Mouse (Mus musculus) C2C12 (cell line): ENCODE data around the gene Adora2a. TPM values are rescaled to one million over a fixed set of nuclear protein-coding genes. Genes with fewer than 3 reads are reported as not detected.

Source experiments
- H3K27me3 ChIP-seq: one replicate; pipeline ENCODE4 v1.6.1; 2011; ENCODE audit not compliant: control insufficient read depth, insufficient read depth, insufficient read length
- H3K36me3 ChIP-seq: one replicate; pipeline ENCODE4 v1.6.1; 2011; ENCODE audit not compliant: control insufficient read depth, insufficient read depth
- H3K4me3 ChIP-seq: one replicate; pipeline ENCODE4 v1.5.1; 2011; ENCODE audit warnings: mild to moderate bottlenecking, control low read depth; ENCODE audit not compliant: poor library complexity, insufficient read depth, severe bottlenecking
- H3K79me2 ChIP-seq: one replicate; pipeline ENCODE4 v1.6.1; 2011; ENCODE audit not compliant: control insufficient read depth, insufficient read depth
- H3K79me3 ChIP-seq: one replicate; pipeline ENCODE4 v1.6.1; 2011; ENCODE audit warnings: low read depth, control low read depth
- H3ac ChIP-seq: one replicate; pipeline ENCODE3; 2011; ENCODE audit warnings: low read depth; ENCODE audit not compliant: control insufficient read depth, insufficient read length
- CEBPB ChIP-seq: IDR thresholded peaks from one replicate; pipeline ENCODE4 v1.6.1; 2011; ENCODE audit warnings: low read depth, mild to moderate bottlenecking, control low read depth, moderate library complexity
- CTCF ChIP-seq: IDR thresholded peaks from one replicate; pipeline ENCODE4 v1.5.1; 2011; ENCODE audit not compliant: control insufficient read depth, insufficient read depth, insufficient read length
- FOSL1 ChIP-seq: IDR thresholded peaks from one replicate; pipeline ENCODE4 v1.8.0; 2011; ENCODE audit warnings: mild to moderate bottlenecking, low read length; ENCODE audit not compliant: poor library complexity, insufficient read depth, severe bottlenecking
- MAX ChIP-seq: IDR thresholded peaks from one replicate; pipeline ENCODE4 v1.6.1; 2011; ENCODE audit warnings: mild to moderate bottlenecking, control low read depth
- MYOD1 ChIP-seq: IDR thresholded peaks from one replicate; pipeline ENCODE4 v1.6.1; 2011; ENCODE audit warnings: low read depth; ENCODE audit not compliant: control insufficient read depth, insufficient read length
- MYOG ChIP-seq: IDR thresholded peaks from one replicate; pipeline ENCODE4 v1.6.1; 2011; ENCODE audit not compliant: control insufficient read depth, insufficient read length; ENCODE audit errors: extremely low read depth
- USF1 ChIP-seq: IDR thresholded peaks from one replicate; pipeline ENCODE4 v1.6.1; 2011; ENCODE audit warnings: low read depth, mild to moderate bottlenecking, control low read depth, moderate library complexity
- polyA plus RNA-seq: library from polyadenylated mRNA; unstranded; fragments of >200 nt; fragmentation: generic; extraction: Trizol; gene quantifications from one replicate; pipeline ENCODE4 v1.2.1, GENCODE M21; 2012; ENCODE audit warnings: missing spikeins

The Adora2a gene
- polyA plus RNA-seq, 1 experiment: 0.66 TPM

DNA sequence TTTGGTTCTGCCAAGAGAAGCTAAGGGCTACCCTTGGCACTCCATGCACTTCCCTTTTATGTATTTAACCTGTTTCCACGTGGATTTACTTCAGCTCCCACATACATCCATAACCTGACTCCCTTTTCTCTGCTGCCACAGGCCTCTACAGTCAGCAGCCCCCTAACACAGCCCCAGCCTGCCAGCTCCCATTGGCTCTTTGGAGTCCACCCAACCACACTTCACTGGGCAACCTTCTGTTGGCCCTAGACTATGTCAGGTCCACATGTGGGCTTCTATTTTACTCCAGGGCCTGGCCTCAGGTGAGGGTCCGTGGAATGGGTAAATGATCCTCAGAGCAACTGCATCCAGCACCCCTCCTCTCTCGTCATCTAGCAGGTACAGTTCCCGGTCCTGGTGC lies 14.1 kb upstream of the Adora2a start:
- H3ac ChIP-seq: no peak overlapping the region
- H3K27me3 ChIP-seq: no peaks in the 10 kb centered on the region
- H3K36me3 ChIP-seq: peaks cover 54% of the 10 kb centered on the region
- TF ChIP-seq MYOD1: no peak
- TF ChIP-seq USF1: no peak
- TF ChIP-seq MYOG: no peak
- TF ChIP-seq MAX: no peak
- no peak for TF ChIP-seq CTCF
- TF ChIP-seq FOSL1: no peak
- TF ChIP-seq CEBPB: no peak
- no peaks in the 10 kb centered on the region for H3K79me3 ChIP-seq
- H3K4me3 ChIP-seq: no peak overlapping the region
- H3K79me2 ChIP-seq: peaks cover 26% of the 10 kb centered on the region

DNA sequence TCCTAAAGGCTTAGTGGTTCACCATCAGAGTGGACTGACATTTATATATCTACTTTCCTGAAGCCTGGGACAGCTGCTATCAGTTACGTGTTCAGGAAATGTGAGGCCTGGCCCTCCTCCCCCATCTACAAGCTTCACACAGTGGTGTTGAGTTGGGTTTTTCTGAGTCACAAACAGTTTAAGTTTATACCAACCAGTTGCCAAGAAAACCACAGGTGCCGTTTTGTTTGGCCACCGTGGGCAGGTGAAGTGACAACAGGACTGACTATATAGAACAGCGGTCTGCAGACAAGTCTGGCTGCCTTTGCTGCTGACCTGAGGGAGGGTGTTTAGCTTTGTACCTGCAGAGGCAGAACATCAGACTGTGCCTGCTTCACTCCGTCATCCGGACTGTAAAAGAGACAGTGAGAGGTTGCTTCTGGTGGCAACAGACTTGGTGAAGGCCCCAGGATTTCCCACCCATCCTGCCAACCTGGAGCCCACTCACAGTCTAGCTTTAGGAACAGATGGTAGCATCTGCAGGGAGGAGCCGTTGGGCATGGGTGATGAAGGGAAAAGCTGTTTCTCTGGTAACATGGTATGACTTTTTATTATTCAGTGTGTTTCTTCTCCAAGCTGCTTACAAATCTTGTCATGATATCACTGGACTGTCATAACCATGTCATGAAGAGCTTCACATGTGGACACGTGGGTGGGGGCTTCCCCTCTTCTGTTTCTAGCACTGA lies 13.2 kb upstream of the Adora2a start:
- Histone ChIP-seq H3K79me3 (no peaks in the 10 kb centered on the region), H3ac (no peak overlapping the region), H3K36me3 (peaks cover 55% of the 10 kb centered on the region), H3K27me3 (no peaks in the 10 kb centered on the region), H3K79me2 (peaks cover 26% of the 10 kb centered on the region), H3K4me3 (no peak overlapping the region)
- no peak for TF ChIP-seq CEBPB
- TF ChIP-seq USF1: no peak
- TF ChIP-seq CTCF: no peak
- TF ChIP-seq MYOG: no peak
- TF ChIP-seq FOSL1: no peak

DNA sequence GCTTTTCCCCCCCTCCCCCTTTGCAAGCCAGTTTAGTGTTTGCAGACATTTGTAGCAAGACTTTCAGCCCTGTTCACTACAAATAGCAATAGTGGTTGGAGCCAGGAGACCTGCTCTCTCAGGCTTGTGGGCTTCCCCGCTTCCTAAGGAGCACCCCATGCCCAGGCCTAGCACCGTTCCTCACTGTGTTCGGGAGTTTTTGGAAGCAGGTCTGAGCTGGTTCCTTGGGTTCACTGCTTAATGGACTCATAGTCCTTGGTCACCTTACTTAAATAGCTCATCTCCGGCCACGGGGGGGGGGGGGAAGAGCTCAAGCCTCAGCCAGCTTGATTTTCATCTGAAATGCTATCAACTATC lies 12.7 kb upstream of the Adora2a start:
- no peak overlapping the region for H3ac ChIP-seq
- no peak overlapping the region for H3K4me3 ChIP-seq
- H3K79me3 ChIP-seq: no peaks in the 10 kb centered on the region
- TF ChIP-seq FOSL1: no peak
- no peak for TF ChIP-seq MYOD1
- no peak for TF ChIP-seq CEBPB
- no peak for TF ChIP-seq MAX
- H3K36me3 ChIP-seq: peaks cover 60% of the 10 kb centered on the region
- H3K79me2 ChIP-seq: peaks cover 20% of the 10 kb centered on the region
- no peaks in the 10 kb centered on the region for H3K27me3 ChIP-seq

DNA sequence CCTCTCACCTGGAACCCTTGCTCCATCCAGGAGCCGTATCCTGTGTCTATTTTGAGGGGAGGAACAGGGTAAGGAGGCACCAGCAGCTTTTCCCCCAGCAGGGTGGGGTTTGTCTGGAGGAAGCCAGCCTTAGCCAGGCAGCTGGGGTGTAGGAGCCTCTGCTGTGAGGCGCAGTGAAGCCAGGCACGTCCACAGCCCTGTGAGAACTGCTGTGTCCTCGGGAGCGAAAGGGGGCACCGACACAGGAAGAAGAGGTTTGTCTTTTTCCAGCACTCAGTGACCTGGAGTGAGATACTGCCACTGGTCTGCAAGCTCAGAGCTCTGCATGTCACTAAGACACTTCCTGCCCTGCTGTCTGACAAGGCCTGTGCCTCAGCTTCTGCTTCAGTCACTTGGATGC lies 12.3 kb upstream of the Adora2a start:
- H3K27me3 ChIP-seq: no peaks in the 10 kb centered on the region
- peaks cover 64% of the 10 kb centered on the region for H3K36me3 ChIP-seq
- peak overlapping the region; percentile 8 for H3ac ChIP-seq
- TF ChIP-seq CEBPB (no peak), USF1 (no peak), FOSL1 (no peak)
- H3K79me2 ChIP-seq: peaks cover 20% of the 10 kb centered on the region
- H3K4me3 ChIP-seq: no peak overlapping the region
- H3K79me3 ChIP-seq: no peaks in the 10 kb centered on the region

DNA sequence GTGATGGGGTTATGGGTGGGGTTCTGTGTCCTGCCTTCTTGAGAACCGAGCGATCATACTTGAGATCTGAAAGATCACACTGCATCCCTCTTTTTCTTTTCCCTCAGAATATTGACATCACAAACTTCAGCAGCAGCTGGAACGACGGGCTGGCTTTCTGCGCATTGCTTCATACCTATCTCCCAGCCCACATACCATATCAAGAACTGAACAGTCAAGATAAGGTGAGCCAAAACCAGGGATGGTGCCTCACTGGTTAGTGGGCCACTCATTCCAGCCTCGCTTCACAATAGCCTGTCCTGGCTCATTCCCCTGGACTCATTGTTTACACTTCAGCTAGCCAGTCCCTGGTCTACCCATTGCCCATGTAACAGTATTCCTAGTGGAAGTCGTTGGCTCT lies 9.5 kb upstream of the Adora2a start:
- H3K4me3 ChIP-seq: no peak overlapping the region
- no peaks in the 10 kb centered on the region for H3K27me3 ChIP-seq
- no peak overlapping the region for H3ac ChIP-seq
- peaks cover 1% of the 10 kb centered on the region for H3K79me2 ChIP-seq
- peaks cover 69% of the 10 kb centered on the region for H3K36me3 ChIP-seq
- H3K79me3 ChIP-seq: no peaks in the 10 kb centered on the region
- TF ChIP-seq MAX (no peak), CEBPB (no peak), USF1 (no peak), MYOD1 (no peak), MYOG (no peak), CTCF (no peak), FOSL1 (no peak)

DNA sequence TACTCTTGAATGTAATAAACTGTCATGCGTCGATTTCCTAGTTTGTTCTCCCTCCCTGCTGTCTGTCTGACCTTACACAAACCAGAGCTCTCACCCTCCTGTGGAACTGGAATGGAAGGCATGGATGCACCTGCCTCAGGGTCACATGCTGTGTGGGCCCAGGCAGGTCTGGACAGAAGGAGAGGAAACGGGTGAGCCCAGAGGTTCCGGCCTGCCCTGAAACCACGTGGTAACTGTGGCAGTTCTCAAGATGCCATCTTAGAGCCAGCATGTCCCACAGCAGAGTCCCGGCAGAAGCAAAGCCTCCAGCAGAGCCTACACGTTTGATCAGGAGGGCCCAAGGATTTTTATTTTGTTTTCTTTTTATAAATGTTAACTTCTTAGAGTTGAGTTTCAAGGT lies 4.3 kb upstream of the Adora2a start:
- Histone ChIP-seq H3K27me3 (peaks cover 3% of the 10 kb centered on the region), H3ac (no peak overlapping the region), H3K79me3 (no peaks in the 10 kb centered on the region), H3K36me3 (peaks cover 48% of the 10 kb centered on the region), H3K4me3 (no peak overlapping the region), H3K79me2 (no peaks in the 10 kb centered on the region)
- TF ChIP-seq MYOD1 (no peak), CEBPB (no peak), CTCF (no peak), MYOG (no peak), USF1 (no peak), FOSL1 (no peak)
